Mouse (Mus musculus): Measurements from ENCODE around the gene Tspan9. TPM values are rescaled to one million over a fixed set of nuclear protein-coding genes. Genes with fewer than 3 reads are reported as not detected.

Gene Tspan9
- total RNA-seq, 2 experiments from 2014 or later = 52.0 to 57.2 TPM

- peak; percentile 78 to 79 for DNase-seq
Measured at GRCm38 (mm10) chr6:127981176-127981575, 162.2 kb downstream of the Tspan9 start.

DNA sequence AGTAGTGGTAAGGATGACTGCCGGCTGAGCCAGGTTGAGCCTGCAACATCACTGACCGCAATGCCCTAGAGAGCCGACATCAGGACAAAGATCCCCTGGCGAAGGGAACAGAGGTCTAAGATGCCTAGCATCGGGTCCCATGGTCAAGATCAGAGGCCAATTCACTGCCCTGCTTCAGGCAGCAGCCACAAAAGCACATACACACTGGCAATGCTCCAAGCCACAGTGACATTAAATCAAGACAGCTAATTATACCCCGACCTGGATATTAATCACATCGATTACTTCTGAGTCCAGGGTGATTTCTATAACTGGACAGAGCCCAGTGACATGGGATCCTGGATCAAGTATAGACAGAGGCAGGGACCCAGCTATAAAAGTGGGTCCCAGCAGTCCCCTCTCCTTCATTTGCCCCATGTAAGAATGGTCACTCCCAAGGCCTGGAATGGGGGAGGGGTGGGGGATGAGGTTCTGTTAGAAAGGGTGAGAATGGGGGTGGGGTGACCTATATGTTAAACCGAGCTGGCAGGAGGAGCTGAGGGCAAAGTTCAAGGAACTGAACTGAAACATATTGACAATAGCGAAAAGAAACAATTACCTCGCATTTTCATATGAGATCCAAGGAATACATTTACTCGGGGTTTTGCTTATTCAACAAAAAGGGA, 162.9 kb downstream of the Tspan9 start:
- no peak for DNase-seq

- DNase-seq = no peak
Measured at GRCm38 (mm10) chr6:127979831-127980230, 163.6 kb downstream of the Tspan9 start.

- no peak for DNase-seq
Measured at GRCm38 (mm10) chr6:127978941-127979340, 164.5 kb downstream of the Tspan9 start.

- no peak for DNase-seq
Measured at GRCm38 (mm10) chr6:127976695-127977094, 166.7 kb downstream of the Tspan9 start.

DNA sequence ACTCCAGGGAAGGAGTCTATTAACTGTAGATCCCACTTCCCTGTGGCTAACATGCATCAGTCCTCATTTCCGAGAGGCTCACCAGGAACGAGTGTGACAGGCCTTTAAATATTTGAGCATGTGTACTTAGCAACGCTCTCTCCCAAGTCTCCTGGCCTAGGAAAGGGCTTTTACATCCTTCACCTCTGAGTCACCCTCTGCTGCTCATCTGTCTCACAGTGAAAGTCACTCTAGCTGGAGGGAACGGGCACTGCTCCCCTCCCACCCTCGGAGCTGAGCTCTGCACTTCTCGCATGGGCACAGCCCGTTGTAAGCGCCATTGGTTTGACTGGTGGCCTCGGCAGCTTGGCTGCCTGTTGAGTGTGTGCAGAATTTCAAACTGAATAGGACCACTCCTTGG, 169.4 kb downstream of the Tspan9 start:
- peak; percentile 58 to 69 for DNase-seq

DNA sequence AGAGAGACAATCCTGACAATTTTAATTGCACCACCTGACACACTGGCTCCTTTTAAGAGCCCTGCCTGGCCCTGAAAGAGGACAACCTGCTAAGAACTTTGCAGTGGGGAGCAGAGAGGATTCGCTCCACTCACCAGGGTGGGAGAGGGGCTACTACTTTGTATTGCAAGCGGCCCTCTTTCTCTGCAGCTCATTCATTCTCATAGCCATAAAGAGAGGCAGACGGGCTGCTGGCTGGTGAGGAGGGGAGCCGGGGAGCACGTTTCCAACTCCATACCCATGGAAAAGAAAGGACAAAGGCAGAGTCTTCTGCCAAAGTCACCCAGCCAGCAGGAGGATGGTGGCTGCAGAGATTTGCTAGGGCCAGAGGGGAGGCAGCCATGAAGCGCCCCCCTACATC, 169.8 kb downstream of the Tspan9 start:
- no peak for DNase-seq

GRCm38 (mm10) chr6:127971931-127972330, 171.5 kb downstream of the Tspan9 start:
- no peak for DNase-seq

- no peak for DNase-seq
Measured at GRCm38 (mm10) chr6:127970848-127971247, 172.5 kb downstream of the Tspan9 start.

DNA sequence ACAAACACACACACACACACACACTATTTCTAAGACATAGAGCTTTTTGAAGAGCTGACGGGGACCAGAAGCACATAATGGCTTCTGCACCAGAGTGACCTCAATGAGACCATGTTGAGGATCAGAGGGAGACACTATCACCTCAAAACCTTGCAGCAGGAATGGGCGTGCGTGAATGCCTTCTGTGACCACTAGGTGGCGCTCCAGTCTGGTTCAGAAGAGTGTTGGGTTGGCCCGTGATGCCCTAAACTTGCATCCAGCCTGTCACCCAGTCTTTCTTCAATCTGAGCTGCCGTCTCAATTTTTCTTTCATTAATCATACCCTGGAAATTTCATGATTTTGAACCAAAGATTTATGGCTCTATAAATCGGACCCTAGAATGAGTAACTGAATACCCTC, 173.3 kb downstream of the Tspan9 start:
- DNase-seq = peak; percentile 84 to 86

DNA sequence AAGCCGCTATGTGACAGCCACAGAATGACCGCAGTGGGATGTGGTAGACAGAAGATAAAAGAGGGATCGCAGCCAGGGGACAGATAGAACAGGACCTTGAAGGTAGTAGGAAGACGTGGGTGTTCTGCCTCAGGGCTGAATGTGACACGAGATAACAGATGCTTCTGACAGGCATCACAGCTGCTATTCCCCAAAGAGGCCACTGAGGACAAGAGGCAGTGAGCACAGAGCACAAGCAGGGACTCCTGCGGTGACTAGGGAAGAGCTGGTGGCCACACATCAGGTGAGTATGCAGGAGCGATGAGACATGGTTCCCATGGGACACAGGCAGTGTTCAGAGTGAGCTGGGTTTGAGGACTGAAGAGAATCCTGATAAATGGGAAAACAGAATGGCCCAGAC, 173.7 kb downstream of the Tspan9 start:
- no peak for DNase-seq

- DNase-seq = no peak
Measured at GRCm38 (mm10) chr6:127965497-127965896, 177.9 kb downstream of the Tspan9 start.

DNA sequence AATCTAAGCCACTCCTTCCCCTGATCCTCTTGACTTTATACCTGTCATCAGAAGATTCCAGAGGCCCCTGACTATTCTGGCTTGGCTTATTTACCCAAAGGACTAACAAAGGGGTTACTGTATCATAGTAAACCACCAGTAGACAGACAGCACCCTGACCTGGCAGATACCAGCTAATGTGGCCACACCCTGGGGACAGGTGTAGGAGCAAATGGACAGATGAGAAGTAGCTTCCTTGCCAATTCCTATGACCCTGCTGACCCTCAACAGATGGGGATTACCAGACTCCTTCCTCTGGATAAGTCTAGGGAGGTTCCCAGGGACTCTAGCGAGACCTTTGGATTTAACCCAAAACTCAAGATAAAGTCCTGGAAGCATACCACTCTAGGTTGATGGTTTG, 183.2 kb downstream of the Tspan9 start:
- no peak for DNase-seq

- no peak for DNase-seq
Measured at GRCm38 (mm10) chr6:127956172-127956571, 187.2 kb downstream of the Tspan9 start.

- DNase-seq = no peak
Measured at GRCm38 (mm10) chr6:127953071-127953470, 190.3 kb downstream of the Tspan9 start.

GRCm38 (mm10) chr6:127949885-127950284, 193.5 kb downstream of the Tspan9 start:
- no peak for DNase-seq

DNA sequence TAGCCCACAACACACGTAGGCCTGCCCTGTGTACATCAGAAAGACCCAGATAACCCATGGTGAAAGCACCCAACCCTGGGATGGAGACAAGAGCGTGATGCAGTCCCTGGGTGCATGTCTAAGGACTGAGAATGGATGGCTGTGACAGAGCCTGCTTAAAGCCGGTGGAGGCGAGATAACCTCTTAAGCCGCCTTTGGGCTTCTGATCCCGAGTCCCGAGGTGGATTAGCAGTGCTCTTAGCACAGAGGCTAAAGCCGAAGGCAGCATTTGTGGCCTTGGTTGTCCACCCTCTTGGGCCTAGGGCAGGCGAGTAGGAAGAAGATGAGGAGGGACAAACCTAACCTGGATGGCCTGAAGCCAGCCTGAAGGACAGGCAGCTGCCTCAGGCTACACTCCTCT, 194.7 kb downstream of the Tspan9 start:
- no peak for DNase-seq

DNA sequence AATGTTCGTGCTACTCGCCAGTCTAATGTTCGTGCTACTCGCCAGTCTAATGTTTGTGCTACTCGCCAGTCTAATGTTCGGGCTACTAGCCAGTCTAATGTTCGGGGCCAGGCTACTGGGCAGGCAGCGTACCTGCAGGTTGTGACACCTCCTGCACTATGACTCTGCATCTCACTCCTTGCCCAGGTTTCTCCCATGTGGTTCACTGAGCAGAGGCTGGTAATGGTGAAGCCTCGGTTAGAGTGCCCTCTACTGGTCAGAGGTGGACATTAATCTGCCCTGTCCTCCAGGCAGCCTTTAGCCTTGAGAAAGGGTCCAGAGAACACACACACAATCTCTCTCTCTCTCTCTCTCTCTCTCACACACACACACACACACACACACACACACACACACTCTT, 197.7 kb downstream of the Tspan9 start:
- peak; percentile 77 to 83 for DNase-seq

DNA sequence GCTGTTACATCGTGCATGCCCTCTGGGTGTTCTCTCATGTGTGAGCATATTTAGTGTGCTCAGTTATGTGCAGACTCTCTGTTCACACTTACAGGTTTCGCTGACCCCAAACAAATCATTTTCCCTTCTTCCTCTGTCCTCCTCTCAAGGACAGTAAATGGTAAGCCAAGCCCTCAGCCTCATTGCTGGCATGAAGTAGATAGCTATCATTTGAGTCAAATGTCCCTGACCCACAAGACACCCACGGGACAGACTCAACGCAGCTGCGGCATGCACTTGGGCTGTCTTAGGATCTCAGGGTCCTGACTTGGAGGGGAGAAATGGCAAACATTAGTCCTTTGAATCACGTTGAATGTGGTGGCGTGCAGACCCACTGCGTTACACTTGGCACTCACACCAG, 201.0 kb downstream of the Tspan9 start:
- peak; percentile 59 to 64 for DNase-seq

DNA sequence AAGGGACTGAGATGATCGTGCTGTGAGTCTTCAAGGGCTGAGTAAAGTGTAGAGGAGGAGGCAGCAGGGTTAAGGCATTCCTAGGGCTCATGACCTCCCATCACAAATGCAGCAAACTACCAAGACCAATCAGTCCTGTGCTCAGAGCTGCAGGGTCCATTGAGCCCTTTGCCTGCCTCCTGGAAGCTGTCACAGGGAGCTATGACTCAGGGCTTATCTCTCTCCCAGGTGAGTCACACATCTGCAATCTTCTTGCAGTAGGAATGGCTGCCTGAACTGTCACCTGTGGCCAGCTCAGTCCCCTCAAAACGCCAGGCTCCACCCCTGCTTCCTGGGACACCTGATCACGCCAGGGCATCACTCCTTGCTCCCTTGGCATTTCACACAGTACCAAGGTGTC, 208.3 kb downstream of the Tspan9 start:
- DNase-seq = no peak

- no peak for DNase-seq
Measured at GRCm38 (mm10) chr6:127933841-127934240, 209.6 kb downstream of the Tspan9 start.

GRCm38 (mm10) chr6:127932697-127933096, 210.7 kb downstream of the Tspan9 start:
- no peak for DNase-seq

DNA sequence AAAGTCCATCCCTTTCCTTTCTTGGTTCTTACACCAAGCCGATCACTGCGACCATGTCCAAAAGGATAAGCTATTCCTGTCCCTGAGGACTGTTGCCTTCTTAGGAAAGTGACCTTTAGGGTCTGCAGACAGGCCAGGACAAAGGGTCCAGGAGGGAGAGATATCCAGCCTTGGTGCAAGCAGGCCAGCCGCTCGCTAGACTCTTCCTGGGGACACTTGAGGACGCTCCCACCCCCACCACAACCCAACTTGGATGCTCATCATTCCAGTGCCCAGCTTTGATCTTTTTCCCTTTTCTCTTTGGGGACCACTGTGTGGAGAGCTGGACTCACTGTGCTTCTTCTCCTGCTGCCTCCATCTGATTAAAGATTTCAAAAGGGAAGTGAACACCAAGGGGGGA, 214.7 kb downstream of the Tspan9 start:
- no peak for DNase-seq

DNA sequence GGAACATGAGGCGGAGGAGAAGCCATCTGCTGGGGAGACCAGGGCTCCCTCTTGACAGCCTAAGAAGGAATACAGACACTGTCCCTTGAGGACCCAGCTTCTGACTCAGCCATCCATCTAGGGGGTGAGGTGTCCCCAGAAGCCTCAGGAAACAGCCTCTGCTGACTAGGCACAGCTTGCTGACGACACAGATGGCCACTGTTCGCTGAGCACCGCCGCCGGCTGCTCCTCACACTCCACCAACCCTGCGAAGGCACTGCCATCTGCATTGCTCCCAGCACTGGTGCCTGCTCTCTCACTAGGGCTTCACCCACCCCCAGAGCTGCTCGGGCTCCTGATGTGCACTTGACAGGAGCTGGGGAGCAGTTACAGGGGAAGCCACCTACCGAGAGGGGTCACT, 217.5 kb downstream of the Tspan9 start:
- DNase-seq = no peak

GRCm38 (mm10) chr6:127924750-127925149, 218.6 kb downstream of the Tspan9 start:
- no peak for DNase-seq

All from adrenal gland, postnatal 36 days (tissue).